Mouse (Mus musculus) right cerebral cortex, postnatal 14 days (tissue): Measurements from ENCODE around the gene Bckdha.

Source experiments
- DNase-seq: peaks from one replicate; pipeline ENCODE4 v3.0.0; 2022

Gene Bckdha

GRCm38 (mm10) chr7:25681341-25682231, 22.8 kb upstream of the Bckdha start:
- no peak for DNase-seq

- DNase-seq, result peak; percentile 91
Observed at GRCm38 (mm10) chr7:25680514-25681258, 21.9 kb upstream of the Bckdha start, which contains the start of gene B9d2. B9d2 (plus strand) TSS chr7:25680780.

- DNase-seq, result no peak
Observed at GRCm38 (mm10) chr7:25679971-25680370, 21.2 kb upstream of the Bckdha start.

- DNase-seq, result no peak
Observed at GRCm38 (mm10) chr7:25677013-25677412, 18.2 kb upstream of the Bckdha start.

- peak; percentile 94 for DNase-seq
Observed at GRCm38 (mm10) chr7:25676085-25676781, 17.5 kb upstream of the Bckdha start.

- DNase-seq, result no peak
Observed at GRCm38 (mm10) chr7:25675405-25675804, 16.6 kb upstream of the Bckdha start.

GRCm38 (mm10) chr7:25674719-25675300, 16.0 kb upstream of the Bckdha start, which contains the start of gene Tmem91:
Tmem91 (minus strand) TSS chr7:25675166.
- no peak for DNase-seq

GRCm38 (mm10) chr7:25674297-25674696, 15.5 kb upstream of the Bckdha start:
- no peak for DNase-seq

GRCm38 (mm10) chr7:25672442-25672841, 13.7 kb upstream of the Bckdha start:
- DNase-seq, result no peak

- DNase-seq, result no peak
Observed at GRCm38 (mm10) chr7:25671686-25672085, 12.9 kb upstream of the Bckdha start.

GRCm38 (mm10) chr7:25670096-25670495, 11.3 kb upstream of the Bckdha start:
- no peak for DNase-seq

- DNase-seq, result no peak
Observed at GRCm38 (mm10) chr7:25669631-25670030, 10.8 kb upstream of the Bckdha start.

- DNase-seq, result no peak
Observed at GRCm38 (mm10) chr7:25669158-25669557, 10.4 kb upstream of the Bckdha start.

- no peak for DNase-seq
Observed at GRCm38 (mm10) chr7:25666381-25666780, 7.6 kb upstream of the Bckdha start.

- no peak for DNase-seq
Observed at GRCm38 (mm10) chr7:25657785-25658184, 996 bp downstream of the Bckdha start.

- DNase-seq, result no peak
Observed at GRCm38 (mm10) chr7:25655601-25656428, 3.0 kb downstream of the Bckdha start.

GRCm38 (mm10) chr7:25652244-25652759, 6.5 kb downstream of the Bckdha start:
- no peak for DNase-seq

GRCm38 (mm10) chr7:25651281-25651680, 7.5 kb downstream of the Bckdha start:
- no peak for DNase-seq

GRCm38 (mm10) chr7:25649839-25650238, 8.9 kb downstream of the Bckdha start:
- DNase-seq, result no peak

GRCm38 (mm10) chr7:25647574-25648123, 11.1 kb downstream of the Bckdha start:
- no peak for DNase-seq

GRCm38 (mm10) chr7:25645074-25645473, 13.7 kb downstream of the Bckdha start:
- DNase-seq, result no peak
